Mouse (Mus musculus): ENCODE data around the gene Islr2. TPM values are rescaled to one million over a fixed set of nuclear protein-coding genes. Genes with fewer than 3 reads are reported as not detected.

The Islr2 gene
- polyA plus RNA-seq, 1 experiment from 2014 or later = not detected

DNA sequence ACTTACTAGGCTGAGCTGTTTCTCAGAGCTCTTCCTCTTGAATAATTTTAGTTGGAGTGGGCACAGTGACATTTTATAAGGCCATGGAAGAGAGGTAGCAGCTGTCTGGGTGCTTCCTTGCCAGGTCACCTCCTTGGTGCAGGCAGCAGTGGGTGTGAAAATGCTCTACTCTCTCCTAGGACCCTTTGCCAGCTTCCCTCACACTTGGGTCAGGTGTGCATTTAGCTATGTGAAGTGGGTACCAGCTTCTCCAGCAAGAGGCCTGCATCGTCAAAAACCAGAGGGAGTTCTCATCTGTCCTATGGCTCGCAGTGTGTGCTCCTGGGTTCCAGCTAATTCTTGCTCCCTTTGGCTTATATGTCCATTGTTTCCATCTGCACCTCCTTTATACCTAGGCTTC, 24.7 kb downstream of the Islr2 start:
- 86% methylated on average over 2 of the region's 2 CpGs for WGBS
- no peaks in the 10 kb centered on the region for H3K9me3 ChIP-seq (ENCODE audit: control insufficient read depth, low read length)
- ATAC-seq (ENCODE audit: insufficient number of reproducible peaks, insufficient read depth, low FRiP score, low read depth) = no peak

DNA sequence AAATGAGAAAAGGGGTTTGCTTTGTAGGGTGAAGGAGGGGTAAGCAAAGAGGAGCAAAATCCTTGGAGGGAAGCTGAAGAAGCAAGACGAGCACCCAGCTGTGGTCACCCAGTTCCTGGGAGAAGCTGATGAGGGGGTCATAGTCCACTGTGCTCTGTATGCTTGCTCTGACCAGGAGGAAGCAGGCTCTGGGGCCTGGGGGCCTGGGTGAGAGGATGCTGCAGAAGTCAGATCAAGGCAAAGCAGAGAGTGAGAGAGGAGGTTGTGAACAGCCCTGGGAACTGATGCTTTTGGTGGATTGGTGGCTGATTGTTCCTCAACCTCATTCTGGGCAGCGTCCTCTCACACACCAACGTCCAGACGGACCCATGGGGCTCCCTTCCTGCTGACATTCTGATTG, 27.0 kb downstream of the Islr2 start:
- Histone ChIP-seq H3K27me3 (ENCODE audit: control insufficient read depth, insufficient read depth, low read length) (no peaks in the 10 kb centered on the region), H3K27ac (replicated peaks in 1 of 2; ENCODE audit: control insufficient read depth in 1 of 2, insufficient read depth in 1 of 2, low read depth in 2 of 2, low read length in 2 of 2) (no peak overlapping the region), H3K9ac (ENCODE audit: low read length) (no peak overlapping the region), H3K4me3 (ENCODE audit: control insufficient read depth in 1 of 2, insufficient read depth in 1 of 2, low read depth in 1 of 2, low read length in 2 of 2) (no peak overlapping the region), H3K4me2 (ENCODE audit: low read length) (no peak overlapping the region), H3K4me1 (ENCODE audit: control insufficient read depth in 2 of 2, insufficient read depth in 2 of 2, low read length in 2 of 2) (peaks cover 2 to 4% of the 10 kb centered on the region in 2 experiments; a peak in 2 of 4 replicates), H3K9me3 (ENCODE audit: control insufficient read depth, low read length) (no peaks in the 10 kb centered on the region), H3K36me3 (ENCODE audit: control insufficient read depth, insufficient read depth, low read length) (no peaks in the 10 kb centered on the region)
- ATAC-seq (ENCODE audit: insufficient number of reproducible peaks, insufficient read depth, low FRiP score, low read depth) = no peak
- WGBS = 65% methylated on average over 4 of the region's 4 CpGs

More for the DNA sequence above, 24.7 kb downstream of the Islr2 start:
- no peak overlapping the region for H3K4me2 ChIP-seq (ENCODE audit: low read length)
- no peak overlapping the region for H3K4me3 ChIP-seq (ENCODE audit: control insufficient read depth in 1 of 2, insufficient read depth in 1 of 2, low read depth in 1 of 2, low read length in 2 of 2)
- H3K36me3 ChIP-seq (ENCODE audit: control insufficient read depth, insufficient read depth, low read length) = no peaks in the 10 kb centered on the region
- peaks cover 2 to 4% of the 10 kb centered on the region in 2 experiments; a peak in 2 of 4 replicates for H3K4me1 ChIP-seq (ENCODE audit: control insufficient read depth in 2 of 2, insufficient read depth in 2 of 2, low read length in 2 of 2)
- H3K9ac ChIP-seq (ENCODE audit: low read length) = no peak overlapping the region
- H3K27me3 ChIP-seq (ENCODE audit: control insufficient read depth, insufficient read depth, low read length) = no peaks in the 10 kb centered on the region
- no peak overlapping the region for H3K27ac ChIP-seq (replicated peaks in 1 of 2; ENCODE audit: control insufficient read depth in 1 of 2, insufficient read depth in 1 of 2, low read depth in 2 of 2, low read length in 2 of 2)

DNA sequence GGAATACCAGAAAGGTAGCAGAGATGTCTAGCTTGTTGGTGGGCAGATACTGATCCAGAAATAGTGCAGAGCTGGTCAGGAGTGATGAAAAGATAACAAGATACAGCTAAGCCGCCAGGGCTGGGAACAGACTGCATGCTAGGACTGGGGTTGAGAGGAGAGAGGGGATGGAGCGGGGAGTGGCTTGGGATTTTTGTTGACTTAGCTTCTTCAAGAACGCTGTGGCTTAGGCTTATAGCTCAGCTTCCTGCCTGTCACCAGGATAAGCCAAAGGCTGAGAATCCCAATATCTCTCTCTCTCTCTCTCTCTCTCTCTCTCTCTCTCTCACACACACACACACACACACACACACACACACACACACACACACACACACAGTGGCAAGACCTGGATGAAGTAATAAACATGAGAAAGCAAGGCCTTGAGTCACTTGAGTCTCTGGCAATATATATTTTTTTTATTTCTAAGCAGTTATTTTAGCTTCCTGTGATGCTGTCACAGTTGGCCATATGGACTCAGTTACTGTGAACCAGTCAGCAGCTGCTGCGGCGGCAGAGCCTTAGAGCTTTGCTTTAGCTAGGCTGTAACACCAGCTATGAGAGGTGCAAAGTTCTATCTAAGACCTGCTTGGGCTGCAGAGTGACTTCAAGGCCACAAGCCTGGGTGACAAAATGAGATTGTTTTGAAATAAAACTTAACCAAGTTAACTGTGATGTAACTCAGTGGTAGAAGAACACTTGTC, 28.2 kb downstream of the Islr2 start:
- WGBS = 32% methylated on average over 5 of the region's 5 CpGs
- ATAC-seq (ENCODE audit: insufficient number of reproducible peaks, insufficient read depth, low FRiP score, low read depth) = no peak
- H3K4me2 ChIP-seq (ENCODE audit: low read length) = no peak overlapping the region

DNA sequence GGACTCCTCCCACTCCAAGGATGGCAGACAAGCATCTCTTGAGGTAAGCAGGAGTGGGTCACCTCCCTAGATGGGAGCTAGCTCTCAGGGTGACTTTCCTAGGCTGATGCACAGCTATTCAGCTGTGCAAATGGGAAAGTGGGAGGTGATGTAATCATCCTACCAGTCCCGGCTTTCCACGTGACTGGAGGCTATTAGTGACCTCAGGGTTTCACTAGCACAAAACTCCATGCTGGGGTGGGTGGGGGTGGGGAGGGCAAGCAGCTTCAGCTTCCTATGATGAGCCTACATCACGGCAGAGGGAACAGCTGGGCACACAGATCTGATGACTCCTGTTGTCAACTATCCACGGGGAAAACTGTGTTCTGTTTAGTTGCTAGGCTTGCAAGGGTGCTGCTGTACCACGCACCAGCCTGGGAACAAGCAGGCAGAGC, 29.3 kb downstream of the Islr2 start:
- H3K4me3 ChIP-seq (ENCODE audit: control insufficient read depth in 1 of 2, insufficient read depth in 1 of 2, low read depth in 1 of 2, low read length in 2 of 2) = no peak overlapping the region
- no peak for ATAC-seq (ENCODE audit: insufficient number of reproducible peaks, insufficient read depth, low FRiP score, low read depth)
- H3K9ac ChIP-seq (ENCODE audit: low read length) = no peak overlapping the region
- no peaks in the 10 kb centered on the region for H3K36me3 ChIP-seq (ENCODE audit: control insufficient read depth, insufficient read depth, low read length)
- H3K4me2 ChIP-seq (ENCODE audit: low read length) = no peak overlapping the region
- H3K27ac ChIP-seq (replicated peaks in 1 of 2; ENCODE audit: control insufficient read depth in 1 of 2, insufficient read depth in 1 of 2, low read depth in 2 of 2, low read length in 2 of 2) = no peak overlapping the region
- H3K4me1 ChIP-seq (ENCODE audit: control insufficient read depth in 2 of 2, insufficient read depth in 2 of 2, low read length in 2 of 2) = peaks cover 2 to 4% of the 10 kb centered on the region in 2 experiments; a peak in 2 of 4 replicates
- WGBS = 25% methylated on average over 5 of the region's 5 CpGs
- no peaks in the 10 kb centered on the region for H3K27me3 ChIP-seq (ENCODE audit: control insufficient read depth, insufficient read depth, low read length)
- no peaks in the 10 kb centered on the region for H3K9me3 ChIP-seq (ENCODE audit: control insufficient read depth, low read length)

More for the DNA sequence above, 28.2 kb downstream of the Islr2 start:
- H3K9ac ChIP-seq (ENCODE audit: low read length) = no peak overlapping the region
- no peaks in the 10 kb centered on the region for H3K9me3 ChIP-seq (ENCODE audit: control insufficient read depth, low read length)
- no peaks in the 10 kb centered on the region for H3K27me3 ChIP-seq (ENCODE audit: control insufficient read depth, insufficient read depth, low read length)
- no peaks in the 10 kb centered on the region for H3K36me3 ChIP-seq (ENCODE audit: control insufficient read depth, insufficient read depth, low read length)
- H3K27ac ChIP-seq (replicated peaks in 1 of 2; ENCODE audit: control insufficient read depth in 1 of 2, insufficient read depth in 1 of 2, low read depth in 2 of 2, low read length in 2 of 2) = no peak overlapping the region
- peaks cover 2 to 4% of the 10 kb centered on the region in 2 experiments; a peak in 2 of 4 replicates for H3K4me1 ChIP-seq (ENCODE audit: control insufficient read depth in 2 of 2, insufficient read depth in 2 of 2, low read length in 2 of 2)
- no peak overlapping the region for H3K4me3 ChIP-seq (ENCODE audit: control insufficient read depth in 1 of 2, insufficient read depth in 1 of 2, low read depth in 1 of 2, low read length in 2 of 2)

DNA sequence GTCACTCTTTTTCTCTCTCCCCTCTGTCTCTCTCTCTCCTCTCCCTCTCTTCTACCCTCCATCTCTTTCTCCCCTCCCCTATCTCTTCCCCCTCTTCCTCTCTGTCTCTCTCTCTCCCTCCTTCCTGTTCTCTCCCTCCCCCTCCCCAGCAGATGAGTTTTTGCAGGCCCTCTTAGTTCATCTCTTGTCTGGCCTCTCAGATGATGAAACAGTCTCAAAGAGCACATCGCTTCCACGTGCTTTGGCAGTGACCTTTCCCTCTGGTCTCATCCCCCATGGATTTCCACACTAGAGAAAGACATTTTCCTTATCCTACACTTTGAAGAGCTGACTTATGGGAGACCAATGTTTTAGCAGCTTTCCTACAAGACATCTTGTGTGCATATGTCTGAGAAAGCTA, 31.3 kb downstream of the Islr2 start:
- H3K4me1 ChIP-seq (ENCODE audit: control insufficient read depth in 2 of 2, insufficient read depth in 2 of 2, low read length in 2 of 2) = peaks cover 2 to 4% of the 10 kb centered on the region in 2 experiments; a peak in 2 of 4 replicates
- WGBS = 52% methylated on average over 2 of the region's 2 CpGs

DNA sequence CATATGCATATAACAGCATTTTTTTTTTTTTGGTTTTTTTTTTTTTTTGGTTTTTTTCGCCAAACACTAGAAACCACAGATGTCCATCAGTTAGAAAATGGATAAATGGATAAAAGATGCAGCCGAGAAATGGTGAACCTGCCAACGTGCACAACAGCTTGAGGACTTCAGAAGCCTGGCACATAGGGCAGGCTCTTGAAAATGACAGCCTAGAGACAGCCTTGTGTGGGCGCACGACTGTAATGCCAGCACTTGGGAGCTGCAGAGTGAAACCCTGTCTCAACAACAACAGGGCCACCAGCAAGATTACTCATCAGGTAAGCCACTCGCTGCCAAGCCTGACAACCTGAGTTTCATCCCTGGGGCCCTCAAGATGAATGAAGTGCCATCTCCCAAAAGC, 34.7 kb downstream of the Islr2 start:
- H3K9ac ChIP-seq (ENCODE audit: low read length) = no peak overlapping the region
- no peak overlapping the region for H3K27ac ChIP-seq (replicated peaks in 1 of 2; ENCODE audit: control insufficient read depth in 1 of 2, insufficient read depth in 1 of 2, low read depth in 2 of 2, low read length in 2 of 2)
- no peaks in the 10 kb centered on the region for H3K9me3 ChIP-seq (ENCODE audit: control insufficient read depth, low read length)
- H3K4me3 ChIP-seq (ENCODE audit: control insufficient read depth in 1 of 2, insufficient read depth in 1 of 2, low read depth in 1 of 2, low read length in 2 of 2) = no peak overlapping the region
- no peaks in the 10 kb centered on the region for H3K36me3 ChIP-seq (ENCODE audit: control insufficient read depth, insufficient read depth, low read length)
- H3K4me2 ChIP-seq (ENCODE audit: low read length) = no peak overlapping the region
- 80% methylated on average over 6 of the region's 6 CpGs for WGBS
- no peaks in the 10 kb centered on the region for H3K4me1 ChIP-seq (ENCODE audit: control insufficient read depth in 2 of 2, insufficient read depth in 2 of 2, low read length in 2 of 2)
- ATAC-seq (ENCODE audit: insufficient number of reproducible peaks, insufficient read depth, low FRiP score, low read depth) = no peak
- H3K27me3 ChIP-seq (ENCODE audit: control insufficient read depth, insufficient read depth, low read length) = no peaks in the 10 kb centered on the region

More for the DNA sequence above, 31.3 kb downstream of the Islr2 start:
- no peaks in the 10 kb centered on the region for H3K27me3 ChIP-seq (ENCODE audit: control insufficient read depth, insufficient read depth, low read length)
- no peak overlapping the region for H3K4me3 ChIP-seq (ENCODE audit: control insufficient read depth in 1 of 2, insufficient read depth in 1 of 2, low read depth in 1 of 2, low read length in 2 of 2)
- H3K36me3 ChIP-seq (ENCODE audit: control insufficient read depth, insufficient read depth, low read length) = no peaks in the 10 kb centered on the region
- ATAC-seq (ENCODE audit: insufficient number of reproducible peaks, insufficient read depth, low FRiP score, low read depth) = no peak
- H3K27ac ChIP-seq (replicated peaks in 1 of 2; ENCODE audit: control insufficient read depth in 1 of 2, insufficient read depth in 1 of 2, low read depth in 2 of 2, low read length in 2 of 2) = no peak overlapping the region
- H3K4me2 ChIP-seq (ENCODE audit: low read length) = no peak overlapping the region
- H3K9me3 ChIP-seq (ENCODE audit: control insufficient read depth, low read length) = no peaks in the 10 kb centered on the region
- H3K9ac ChIP-seq (ENCODE audit: low read length) = no peak overlapping the region

DNA sequence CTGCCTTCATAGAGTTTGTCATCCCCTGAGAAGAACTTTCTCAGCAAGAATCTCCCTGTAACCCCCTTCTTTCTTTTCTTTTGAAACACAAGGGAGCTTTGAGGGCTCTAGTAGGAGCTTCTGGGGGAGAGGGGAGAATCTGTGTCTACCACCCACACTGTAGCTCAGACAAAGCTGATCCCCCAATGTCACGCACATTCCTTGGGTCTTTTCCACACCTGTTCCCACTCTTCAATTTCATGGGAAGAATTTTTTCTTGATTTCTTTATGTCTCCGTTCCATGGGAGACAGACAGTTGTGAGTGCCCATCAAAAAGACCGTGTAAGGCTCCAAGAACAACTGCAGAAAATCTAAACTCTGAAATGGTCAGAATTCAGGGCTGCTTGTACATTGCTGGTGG, 35.2 kb downstream of the Islr2 start:
- Histone ChIP-seq H3K4me1 (ENCODE audit: control insufficient read depth in 2 of 2, insufficient read depth in 2 of 2, low read length in 2 of 2) (no peaks in the 10 kb centered on the region), H3K4me2 (ENCODE audit: low read length) (no peak overlapping the region), H3K9me3 (ENCODE audit: control insufficient read depth, low read length) (no peaks in the 10 kb centered on the region), H3K27ac (replicated peaks in 1 of 2; ENCODE audit: control insufficient read depth in 1 of 2, insufficient read depth in 1 of 2, low read depth in 2 of 2, low read length in 2 of 2) (no peak overlapping the region), H3K27me3 (ENCODE audit: control insufficient read depth, insufficient read depth, low read length) (no peaks in the 10 kb centered on the region), H3K4me3 (ENCODE audit: control insufficient read depth in 1 of 2, insufficient read depth in 1 of 2, low read depth in 1 of 2, low read length in 2 of 2) (no peak overlapping the region), H3K36me3 (ENCODE audit: control insufficient read depth, insufficient read depth, low read length) (no peaks in the 10 kb centered on the region), H3K9ac (ENCODE audit: low read length) (no peak overlapping the region)
- 73% methylated on average over 3 of the region's 3 CpGs for WGBS
- ATAC-seq (ENCODE audit: insufficient number of reproducible peaks, insufficient read depth, low FRiP score, low read depth) = no peak

DNA sequence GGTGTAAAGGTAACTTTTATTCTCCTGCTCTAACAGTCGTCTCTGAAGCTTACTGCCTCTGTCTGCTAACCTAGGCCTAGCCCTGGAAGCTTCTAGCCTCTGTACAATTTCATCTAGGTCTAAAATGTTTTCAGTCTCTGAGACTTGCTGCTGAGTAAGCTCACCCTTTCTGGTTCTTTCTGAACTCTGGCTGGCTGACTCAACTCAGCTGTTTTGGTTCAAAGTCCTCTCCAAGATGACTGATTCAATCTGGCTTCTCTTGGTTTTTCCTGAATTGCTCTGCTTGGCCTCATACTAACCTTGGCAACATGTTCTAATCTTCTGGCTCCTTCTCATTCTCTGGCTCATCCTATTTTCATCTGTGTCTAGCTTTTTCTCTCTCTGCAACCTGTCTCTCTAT, 38.3 kb downstream of the Islr2 start:
- H3K27ac ChIP-seq (replicated peaks in 1 of 2; ENCODE audit: control insufficient read depth in 1 of 2, insufficient read depth in 1 of 2, low read depth in 2 of 2, low read length in 2 of 2) = no peak overlapping the region
- H3K4me3 ChIP-seq (ENCODE audit: control insufficient read depth in 1 of 2, insufficient read depth in 1 of 2, low read depth in 1 of 2, low read length in 2 of 2) = no peak overlapping the region
- H3K9ac ChIP-seq (ENCODE audit: low read length) = no peak overlapping the region
- no peak for ATAC-seq (ENCODE audit: insufficient number of reproducible peaks, insufficient read depth, low FRiP score, low read depth)
- H3K9me3 ChIP-seq (ENCODE audit: control insufficient read depth, low read length) = no peaks in the 10 kb centered on the region
- WGBS = 82% methylated on average over 1 of the region's 1 CpGs
- no peaks in the 10 kb centered on the region; a peak in 1 of 4 replicates for H3K4me1 ChIP-seq (ENCODE audit: control insufficient read depth in 2 of 2, insufficient read depth in 2 of 2, low read length in 2 of 2)
- H3K36me3 ChIP-seq (ENCODE audit: control insufficient read depth, insufficient read depth, low read length) = no peaks in the 10 kb centered on the region
- no peaks in the 10 kb centered on the region for H3K27me3 ChIP-seq (ENCODE audit: control insufficient read depth, insufficient read depth, low read length)
- no peak overlapping the region for H3K4me2 ChIP-seq (ENCODE audit: low read length)

Measured in heart, embryonic 14.5 days (tissue).